Mouse (Mus musculus): Measurements from ENCODE around the gene Tmub2. TPM values are rescaled to one million over a fixed set of nuclear protein-coding genes. Genes with fewer than 3 reads are reported as not detected.

Tmub2 gene
- total RNA-seq, 1 experiment from 2014 or later: 27.5 TPM

GRCm38 (mm10) chr11:102319941-102320685 is 35.4 kb downstream of the Tmub2 start:
- ATAC-seq (replicated peaks; ENCODE audit: low read depth, poor library complexity, severe bottlenecking): peak; percentile 39

- ATAC-seq (replicated peaks; ENCODE audit: low read depth, poor library complexity, severe bottlenecking): no peak
Measured at GRCm38 (mm10) chr11:102320686-102321005, 35.9 kb downstream of the Tmub2 start.

GRCm38 (mm10) chr11:102321931-102322330 is 37.2 kb downstream of the Tmub2 start:
- ATAC-seq (replicated peaks; ENCODE audit: low read depth, poor library complexity, severe bottlenecking): no peak

GRCm38 (mm10) chr11:102323516-102323915 is 38.8 kb downstream of the Tmub2 start:
- ATAC-seq (replicated peaks; ENCODE audit: low read depth, poor library complexity, severe bottlenecking): no peak

- ATAC-seq (replicated peaks; ENCODE audit: low read depth, poor library complexity, severe bottlenecking): no peak
Measured at GRCm38 (mm10) chr11:102327250-102327649, 42.5 kb downstream of the Tmub2 start.

GRCm38 (mm10) chr11:102327839-102328238 is 43.1 kb downstream of the Tmub2 start:
- ATAC-seq (replicated peaks; ENCODE audit: low read depth, poor library complexity, severe bottlenecking): no peak

- no peak for ATAC-seq (replicated peaks; ENCODE audit: low read depth, poor library complexity, severe bottlenecking)
Measured at GRCm38 (mm10) chr11:102329518-102329917, 44.8 kb downstream of the Tmub2 start.

- ATAC-seq (replicated peaks; ENCODE audit: low read depth, poor library complexity, severe bottlenecking): no peak
Measured at GRCm38 (mm10) chr11:102330039-102330438, 45.3 kb downstream of the Tmub2 start.

GRCm38 (mm10) chr11:102331806-102332205 is 47.1 kb downstream of the Tmub2 start:
- no peak for ATAC-seq (replicated peaks; ENCODE audit: low read depth, poor library complexity, severe bottlenecking)

GRCm38 (mm10) chr11:102333061-102333460 is 48.3 kb downstream of the Tmub2 start:
- no peak for ATAC-seq (replicated peaks; ENCODE audit: low read depth, poor library complexity, severe bottlenecking)

- no peak for ATAC-seq (replicated peaks; ENCODE audit: low read depth, poor library complexity, severe bottlenecking)
Measured at GRCm38 (mm10) chr11:102334010-102334409, 49.3 kb downstream of the Tmub2 start.

- no peak for ATAC-seq (replicated peaks; ENCODE audit: low read depth, poor library complexity, severe bottlenecking)
Measured at GRCm38 (mm10) chr11:102334973-102335700, 50.4 kb downstream of the Tmub2 start.

- ATAC-seq (replicated peaks; ENCODE audit: low read depth, poor library complexity, severe bottlenecking): no peak
Measured at GRCm38 (mm10) chr11:102336191-102336590, 51.5 kb downstream of the Tmub2 start.

- no peak for ATAC-seq (replicated peaks; ENCODE audit: low read depth, poor library complexity, severe bottlenecking)
Measured at GRCm38 (mm10) chr11:102337921-102338320, 53.2 kb downstream of the Tmub2 start.

GRCm38 (mm10) chr11:102338561-102338960 is 53.8 kb downstream of the Tmub2 start:
- ATAC-seq (replicated peaks; ENCODE audit: low read depth, poor library complexity, severe bottlenecking): peak; percentile 95

Other genes with a start within 250 kb of the Tmub2 start
- gene Cd300lg, start 243.4 kb upstream of the Tmub2 start, total RNA-seq (2017): 0.10 and 0.78 TPM in 2 replicates
- 0.50 and 0.58 TPM in 2 replicates for gene Mpp2, start 196.4 kb upstream of the Tmub2 start, total RNA-seq (2017)
- not detected in 2 replicates for gene Ppy, start 183.6 kb upstream of the Tmub2 start, total RNA-seq (2017)
- not detected in 2 replicates for gene Pyy, start 177.1 kb upstream of the Tmub2 start, total RNA-seq (2017)
- gene Nags, start 139.4 kb upstream of the Tmub2 start, total RNA-seq (2017): 0.53 and 1.7 TPM in 2 replicates
- 11.3 and 21.5 TPM in 2 replicates for gene Tmem101, start 128.5 kb upstream of the Tmub2 start, total RNA-seq (2017)
- 62.2 and 71.8 TPM in 2 replicates for gene Lsm12, start 99.6 kb upstream of the Tmub2 start, total RNA-seq (2017)
- 45.2 and 51.6 TPM in 2 replicates for gene G6pc3, start 95.3 kb upstream of the Tmub2 start, total RNA-seq (2017)
- gene Hdac5, start 54.8 kb upstream of the Tmub2 start, total RNA-seq (2017): 20.7 and 26.0 TPM in 2 replicates
- 4.8 and 5.3 TPM in 2 replicates for gene BC030867, start 36.0 kb upstream of the Tmub2 start, total RNA-seq (2017)
- gene Asb16, start 16.2 kb upstream of the Tmub2 start, total RNA-seq (2017): 0.18 and 1.5 TPM in 2 replicates
- gene Atxn7l3, start 11.7 kb downstream of the Tmub2 start, total RNA-seq (2017): 19.4 and 30.4 TPM in 2 replicates
- 173 and 184 TPM in 2 replicates for gene Ubtf, start 34.8 kb downstream of the Tmub2 start, total RNA-seq (2017)
- gene Slc4a1, start 81.3 kb downstream of the Tmub2 start, total RNA-seq (2017): 0.78 and 2.9 TPM in 2 replicates
- 1.1 TPM in 1 of 2 replicates, not detected in the other for gene Rundc3a, start 108.5 kb downstream of the Tmub2 start, total RNA-seq (2017)
- gene Slc25a39, start 123.0 kb downstream of the Tmub2 start, total RNA-seq (2017): 24.6 and 35.4 TPM in 2 replicates
- 20.9 and 26.1 TPM in 2 replicates for gene Grn, start 145.4 kb downstream of the Tmub2 start, total RNA-seq (2017)
- 8.2 and 11.6 TPM in 2 replicates for gene Fam171a2, start 162.8 kb downstream of the Tmub2 start, total RNA-seq (2017)
- gene Itga2b, start 185.2 kb downstream of the Tmub2 start, total RNA-seq (2017): 142 and 145 TPM in 2 replicates